Mouse (Mus musculus): Measurements from ENCODE around the gene Sdk1. TPM values are rescaled to one million over a fixed set of nuclear protein-coding genes. Genes with fewer than 3 reads are reported as not detected.

Gene Sdk1
- polyA plus RNA-seq, 1 experiment from 2014 or later, result 1.7 TPM

GRCm38 (mm10) chr5:141738725-141739124 lies 497.4 kb downstream of the Sdk1 start:
- H3K9ac ChIP-seq (replicated peaks), result no peak overlapping the region
- no peak overlapping the region for H3K4me2 ChIP-seq (replicated peaks)
- no peaks in the 10 kb centered on the region for H3K4me1 ChIP-seq
- no peak overlapping the region for H3K27ac ChIP-seq (replicated peaks)
- H3K9me3 ChIP-seq, result no peaks in the 10 kb centered on the region
- H3K4me3 ChIP-seq, result no peak overlapping the region
- no peaks in the 10 kb centered on the region for H3K27me3 ChIP-seq
- WGBS, result 78% methylated on average over 5 of the region's 5 CpGs
- H3K36me3 ChIP-seq, result no peaks in the 10 kb centered on the region
- ATAC-seq (ENCODE audit: low FRiP score, low read depth), result no peak

GRCm38 (mm10) chr5:141748793-141749192 lies 507.5 kb downstream of the Sdk1 start:
- Histone ChIP-seq H3K36me3 (no peaks in the 10 kb centered on the region), H3K4me3 (no peak overlapping the region)
- 86% methylated on average over 4 of the region's 4 CpGs for WGBS

GRCm38 (mm10) chr5:141754278-141754677 lies 513.0 kb downstream of the Sdk1 start:
- Histone ChIP-seq H3K4me1 (peaks cover 7% of the 10 kb centered on the region), H3K9me3 (no peaks in the 10 kb centered on the region), H3K36me3 (no peaks in the 10 kb centered on the region), H3K4me2 (replicated peaks) (no peak overlapping the region), H3K9ac (replicated peaks) (no peak overlapping the region; the same call in 1 of the 2 replicates), H3K27me3 (no peaks in the 10 kb centered on the region), H3K4me3 (no peak overlapping the region), H3K27ac (replicated peaks) (no peak overlapping the region)
- ATAC-seq (ENCODE audit: low FRiP score, low read depth), result peak; percentile 30; the same call in 1 of the 2 replicates
- WGBS, result 18% methylated on average over 7 of the region's 7 CpGs

More at GRCm38 (mm10) chr5:141748793-141749192, 507.5 kb downstream of the Sdk1 start:
- Histone ChIP-seq H3K27ac (replicated peaks) (no peak overlapping the region), H3K4me1 (no peaks in the 10 kb centered on the region), H3K27me3 (no peaks in the 10 kb centered on the region), H3K9ac (replicated peaks) (no peak overlapping the region), H3K4me2 (replicated peaks) (no peak overlapping the region), H3K9me3 (no peaks in the 10 kb centered on the region)
- no peak for ATAC-seq (ENCODE audit: low FRiP score, low read depth)

GRCm38 (mm10) chr5:141758885-141759284 lies 517.6 kb downstream of the Sdk1 start:
- Histone ChIP-seq H3K27me3 (no peaks in the 10 kb centered on the region), H3K27ac (replicated peaks) (no peak overlapping the region), H3K4me2 (replicated peaks) (no peak overlapping the region), H3K9ac (replicated peaks) (no peak overlapping the region), H3K36me3 (no peaks in the 10 kb centered on the region), H3K4me1 (peaks cover 6% of the 10 kb centered on the region), H3K4me3 (no peak overlapping the region), H3K9me3 (no peaks in the 10 kb centered on the region)
- 79% methylated on average over 8 of the region's 8 CpGs for WGBS
- ATAC-seq (ENCODE audit: low FRiP score, low read depth), result no peak

- Histone ChIP-seq H3K9me3 (no peaks in the 10 kb centered on the region), H3K9ac (replicated peaks) (no peak overlapping the region), H3K27ac (replicated peaks) (no peak overlapping the region), H3K4me2 (replicated peaks) (no peak overlapping the region), H3K4me3 (no peak overlapping the region), H3K27me3 (no peaks in the 10 kb centered on the region), H3K4me1 (no peaks in the 10 kb centered on the region), H3K36me3 (no peaks in the 10 kb centered on the region)
- no peak for ATAC-seq (ENCODE audit: low FRiP score, low read depth)
- 95% methylated on average over 6 of the region's 6 CpGs for WGBS
Observed at GRCm38 (mm10) chr5:141764111-141764510, 522.8 kb downstream of the Sdk1 start.

- WGBS, result 74% methylated on average over 10 of the region's 10 CpGs
- no peaks in the 10 kb centered on the region for H3K36me3 ChIP-seq
- H3K9ac ChIP-seq (replicated peaks), result no peak overlapping the region
- no peak overlapping the region for H3K4me2 ChIP-seq (replicated peaks)
- no peak for ATAC-seq (ENCODE audit: low FRiP score, low read depth)
- no peaks in the 10 kb centered on the region for H3K27me3 ChIP-seq
- no peak overlapping the region for H3K27ac ChIP-seq (replicated peaks)
- H3K4me1 ChIP-seq, result no peaks in the 10 kb centered on the region
- no peak overlapping the region for H3K4me3 ChIP-seq
- 0 out of 2 replicates have a peak, but pooled peaks cover 4% of the 10 kb centered on the region for H3K9me3 ChIP-seq
Observed at GRCm38 (mm10) chr5:141768761-141769515, 527.6 kb downstream of the Sdk1 start.

- Histone ChIP-seq H3K4me1 (no peaks in the 10 kb centered on the region), H3K9me3 (0 out of 2 replicates have a peak, but pooled peaks cover 7% of the 10 kb centered on the region), H3K27ac (replicated peaks) (no peak overlapping the region), H3K36me3 (no peaks in the 10 kb centered on the region), H3K4me3 (no peak overlapping the region), H3K9ac (replicated peaks) (no peak overlapping the region), H3K4me2 (replicated peaks) (no peak overlapping the region), H3K27me3 (no peaks in the 10 kb centered on the region)
- no peak for ATAC-seq (ENCODE audit: low FRiP score, low read depth)
- WGBS, result 95% methylated on average over 3 of the region's 3 CpGs
Observed at GRCm38 (mm10) chr5:141771516-141771915, 530.2 kb downstream of the Sdk1 start.

GRCm38 (mm10) chr5:141778231-141778630 lies 536.9 kb downstream of the Sdk1 start:
- Histone ChIP-seq H3K36me3 (no peaks in the 10 kb centered on the region), H3K4me3 (no peak overlapping the region), H3K9me3 (0 out of 2 replicates have a peak, but pooled peaks cover 7% of the 10 kb centered on the region), H3K4me2 (replicated peaks) (no peak overlapping the region), H3K9ac (replicated peaks) (no peak overlapping the region), H3K27ac (replicated peaks) (no peak overlapping the region), H3K4me1 (no peaks in the 10 kb centered on the region), H3K27me3 (no peaks in the 10 kb centered on the region)
- no peak for ATAC-seq (ENCODE audit: low FRiP score, low read depth)
- WGBS, result 66% methylated on average over 4 of the region's 4 CpGs

GRCm38 (mm10) chr5:141781142-141781541 lies 539.9 kb downstream of the Sdk1 start:
- Histone ChIP-seq H3K4me3 (no peak overlapping the region), H3K9ac (replicated peaks) (no peak overlapping the region), H3K27me3 (no peaks in the 10 kb centered on the region), H3K4me2 (replicated peaks) (no peak overlapping the region), H3K4me1 (no peaks in the 10 kb centered on the region), H3K27ac (replicated peaks) (no peak overlapping the region), H3K36me3 (no peaks in the 10 kb centered on the region), H3K9me3 (no peaks in the 10 kb centered on the region)
- no peak for ATAC-seq (ENCODE audit: low FRiP score, low read depth)
- 88% methylated on average over 2 of the region's 2 CpGs for WGBS

GRCm38 (mm10) chr5:141782330-141782729 lies 541.0 kb downstream of the Sdk1 start:
- no peaks in the 10 kb centered on the region for H3K4me1 ChIP-seq
- ATAC-seq (ENCODE audit: low FRiP score, low read depth), result no peak
- WGBS, result 93% methylated on average over 5 of the region's 5 CpGs
- H3K9me3 ChIP-seq, result no peaks in the 10 kb centered on the region
- no peak overlapping the region for H3K9ac ChIP-seq (replicated peaks)
- no peak overlapping the region for H3K4me2 ChIP-seq (replicated peaks)
- H3K36me3 ChIP-seq, result no peaks in the 10 kb centered on the region
- H3K27me3 ChIP-seq, result no peaks in the 10 kb centered on the region
- H3K4me3 ChIP-seq, result no peak overlapping the region
- H3K27ac ChIP-seq (replicated peaks), result no peak overlapping the region

- H3K27me3 ChIP-seq, result no peaks in the 10 kb centered on the region
- ATAC-seq (ENCODE audit: low FRiP score, low read depth), result no peak
- no peak overlapping the region for H3K27ac ChIP-seq (replicated peaks)
- no peaks in the 10 kb centered on the region for H3K36me3 ChIP-seq
- 94% methylated on average over 7 of the region's 7 CpGs for WGBS
- no peaks in the 10 kb centered on the region for H3K4me1 ChIP-seq
- no peak overlapping the region for H3K4me2 ChIP-seq (replicated peaks)
- H3K4me3 ChIP-seq, result no peak overlapping the region
- H3K9me3 ChIP-seq, result no peaks in the 10 kb centered on the region
- no peak overlapping the region for H3K9ac ChIP-seq (replicated peaks)
Observed at GRCm38 (mm10) chr5:141783516-141783915, 542.2 kb downstream of the Sdk1 start.

GRCm38 (mm10) chr5:141793926-141794325 lies 552.6 kb downstream of the Sdk1 start:
- Histone ChIP-seq H3K27me3 (no peaks in the 10 kb centered on the region), H3K9me3 (no peaks in the 10 kb centered on the region), H3K9ac (replicated peaks) (no peak overlapping the region), H3K4me1 (no peaks in the 10 kb centered on the region), H3K4me2 (replicated peaks) (no peak overlapping the region), H3K27ac (replicated peaks) (no peak overlapping the region), H3K4me3 (no peak overlapping the region), H3K36me3 (no peaks in the 10 kb centered on the region)
- WGBS, result 92% methylated on average over 4 of the region's 4 CpGs
- ATAC-seq (ENCODE audit: low FRiP score, low read depth), result no peak

Measured in midbrain, embryonic 12.5 days (tissue).